Mouse (Mus musculus) olfactory bulb, adult 2 months (tissue): ENCODE results near the gene Ttc30a2.

Source experiments
- CTCF ChIP-seq: fragments of 200-500 bp; IDR thresholded peaks from 2 replicates; pipeline ENCODE4 v1.5.1; 2012; ENCODE audit warnings: low read depth, mild to moderate bottlenecking, low read length, moderate library complexity; ENCODE audit not compliant: insufficient read depth
- POLR2A ChIP-seq: fragments of 200-500 bp; IDR thresholded peaks from 2 replicates; pipeline ENCODE4 v1.6.1; 2012; ENCODE audit warnings: mild to moderate bottlenecking, low read depth, low read length, moderate library complexity; ENCODE audit not compliant: insufficient read depth

DNA sequence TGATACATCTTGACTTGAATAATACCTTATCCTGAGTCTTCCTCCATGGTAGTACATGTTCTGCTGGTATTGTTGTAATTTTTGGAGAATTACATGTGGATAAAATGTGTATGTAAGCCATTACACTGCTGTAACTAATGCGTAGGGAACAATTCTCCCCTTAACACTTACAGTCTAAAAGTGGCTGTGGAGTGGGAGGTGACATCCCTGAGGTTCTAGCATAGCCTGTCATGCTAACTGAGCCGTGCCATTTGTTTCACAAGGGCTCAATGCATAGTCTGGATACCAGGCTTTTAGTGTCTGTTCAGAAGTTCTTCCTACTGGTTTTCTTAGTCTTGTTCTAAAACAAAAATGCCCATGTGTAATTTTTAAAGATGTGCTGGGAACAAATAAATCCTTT is 47.0 kb downstream of the Ttc30a2 start:
- TF ChIP-seq POLR2A = no peak
- TF ChIP-seq CTCF = no peak
